Mouse (Mus musculus): ENCODE data around the gene Serpinb9. TPM values are rescaled to one million over a fixed set of nuclear protein-coding genes. Genes with fewer than 3 reads are reported as not detected.

Serpinb9 gene
- total RNA-seq, 1 experiment from 2014 or later = 145 TPM

GRCm38 (mm10) chr13:33048187-33048586, 45.1 kb downstream of the Serpinb9 start:
- no peak for ATAC-seq (replicated peaks; ENCODE audit: insufficient number of reproducible peaks, low FRiP score, low TSS enrichment, poor library complexity, severe bottlenecking)

- ATAC-seq (replicated peaks; ENCODE audit: insufficient number of reproducible peaks, low FRiP score, low TSS enrichment, poor library complexity, severe bottlenecking) = no peak
Observed at GRCm38 (mm10) chr13:33051697-33052096, 48.6 kb downstream of the Serpinb9 start.

DNA sequence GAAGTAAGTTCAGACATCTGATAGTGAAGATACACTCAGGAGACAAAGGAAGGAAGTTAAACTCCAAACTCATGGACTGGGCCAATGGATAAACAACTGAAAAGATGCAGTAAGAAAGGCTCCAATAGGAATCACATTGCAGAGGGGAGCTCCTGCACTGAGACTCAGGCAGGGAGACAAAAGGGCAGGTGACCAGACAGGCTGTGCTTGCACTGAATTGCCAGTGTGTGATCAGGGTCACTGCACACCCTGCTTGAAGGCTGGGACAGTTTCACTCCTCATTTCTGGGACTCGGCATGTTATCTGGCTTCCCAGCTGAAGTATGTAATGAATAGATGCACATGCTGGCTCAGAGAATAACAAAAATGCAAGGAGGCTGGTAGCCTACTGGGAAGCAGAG, 60.0 kb downstream of the Serpinb9 start:
- ATAC-seq (replicated peaks; ENCODE audit: insufficient number of reproducible peaks, low FRiP score, low TSS enrichment, poor library complexity, severe bottlenecking) = no peak

Other genes with a start within 250 kb of the Serpinb9 start
- gene Mylk4, start 219.3 kb upstream of the Serpinb9 start, total RNA-seq (2017) = not detected in 3 replicates
- gene Wrnip1, start 201.2 kb upstream of the Serpinb9 start, total RNA-seq (2017) = 20.6 to 46.2 TPM (median 38.9 TPM) in 3 replicates
- not detected in 3 replicates for gene D930007J09Rik, start 200.4 kb upstream of the Serpinb9 start, total RNA-seq (2017)
- gene Serpinb1a, start 152.1 kb upstream of the Serpinb9 start, total RNA-seq (2017) = 17.5 to 61.2 TPM (median 52.8 TPM) in 3 replicates
- gene Serpinb1c, start 105.0 kb upstream of the Serpinb9 start, total RNA-seq (2017) = 2.3 TPM in 1 of 3 replicates, not detected in the others
- 148 to 312 TPM (median 231 TPM) in 3 replicates for gene Serpinb6b, start 38.0 kb upstream of the Serpinb9 start, total RNA-seq (2017)
- 34.6 to 61.0 TPM (median 35.2 TPM) in 3 replicates for gene Serpinb9b, start 24.2 kb downstream of the Serpinb9 start, total RNA-seq (2017)
- 0.19 to 2.9 TPM in 2 of 3 replicates, not detected in the other for gene Serpinb1b, start 75.3 kb downstream of the Serpinb9 start, total RNA-seq (2017)
- not detected in 3 replicates for gene Serpinb9c, start 156.5 kb downstream of the Serpinb9 start, total RNA-seq (2017)
- not detected in 3 replicates for gene Serpinb9d, start 189.7 kb downstream of the Serpinb9 start, total RNA-seq (2017)
- gene Serpinb9e, start 246.4 kb downstream of the Serpinb9 start, total RNA-seq (2017) = not detected in 3 replicates

Data from monocyte, adult 5-6 weeks (primary cell).